Mouse (Mus musculus) limb, embryonic 12.5 days (tissue): ENCODE data around the gene Anpep. TPM values are rescaled to one million over a fixed set of nuclear protein-coding genes. Genes with fewer than 3 reads are reported as not detected.

Experiments
- ATAC-seq: fragments of 200-750 bp; cut with Nextera tagmentation; 2 replicates; pipeline ENCODE4 v1.8.0; 2017; ENCODE audit warnings: low read depth, moderate TSS enrichment; ENCODE audit not compliant: insufficient number of reproducible peaks, insufficient read depth, low FRiP score, low TSS enrichment
- H3K27ac ChIP-seq: fragments of 300-500 bp; sonication (generic); 2 replicates; pipeline ENCODE4 v1.5.1; 2016; ENCODE audit warnings: mild to moderate bottlenecking, moderate library complexity
- H3K27me3 ChIP-seq: fragments of 300-500 bp; sonication (generic); 2 replicates; pipeline ENCODE4 v1.6.1; 2016; ENCODE audit warnings: mild to moderate bottlenecking, moderate library complexity
- H3K36me3 ChIP-seq: fragments of 300-500 bp; sonication (generic); 2 replicates; pipeline ENCODE4 v1.6.1; 2016; ENCODE audit warnings: mild to moderate bottlenecking, moderate library complexity
- H3K4me1 ChIP-seq: fragments of 300-500 bp; sonication (generic); replicated peaks from 2 replicates; pipeline ENCODE4 v1.6.1; 2016
- H3K4me2 ChIP-seq: fragments of 300-500 bp; sonication (generic); 2 replicates; pipeline ENCODE4 v1.6.1; 2016; ENCODE audit warnings: mild to moderate bottlenecking, moderate library complexity
- H3K4me3 ChIP-seq: fragments of 300-500 bp; sonication (generic); replicated peaks from 2 replicates; pipeline ENCODE4 v1.5.1; 2016; ENCODE audit warnings: mild to moderate bottlenecking
- H3K9ac ChIP-seq: fragments of 300-500 bp; sonication (generic); replicated peaks from 2 replicates; pipeline ENCODE4 v1.6.1; 2016; ENCODE audit warnings: mild to moderate bottlenecking, moderate library complexity
- H3K9me3 ChIP-seq: fragments of 300-500 bp; sonication (generic); 2 replicates; pipeline ENCODE4 v1.6.1; 2016; ENCODE audit warnings: mild to moderate bottlenecking, moderate library complexity
- WGBS: fragments of 180-500 bp; shearing (Covaris S2); methylation state at CpG from one replicate; pipeline ENCODE4 v1.1.7; 2016; 5-methylcytosine and 5-hydroxymethylcytosine counted together
- polyA plus RNA-seq: library from polyadenylated mRNA; unstranded; fragments of >200 nt; fragmentation: Nextera tagmentation; extraction: Ambion mirVana; gene quantifications from 2 replicates; pipeline ENCODE4 v1.2.1, GENCODE M21; 2016

The Anpep gene
- 10.6 and 11.9 TPM in 2 replicates for polyA plus RNA-seq

DNA sequence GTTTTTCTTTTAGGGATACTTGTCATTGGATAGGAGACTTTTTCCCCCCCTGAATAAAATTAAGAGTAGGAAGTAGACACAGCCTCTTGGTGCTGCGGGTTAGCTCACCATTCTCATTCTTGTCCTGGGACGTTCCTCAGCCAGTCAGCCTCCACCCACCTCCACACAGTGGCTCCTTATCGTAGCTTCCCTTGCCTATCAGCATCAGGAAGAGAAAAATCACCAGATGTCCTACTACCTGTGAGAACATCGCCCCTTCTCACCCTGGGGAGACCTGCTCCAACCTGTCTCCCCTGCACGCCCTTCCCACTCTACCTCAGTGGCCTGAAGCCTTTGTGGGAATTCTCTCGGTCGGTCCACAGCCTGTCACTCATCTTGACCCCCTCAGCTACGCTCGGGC, at the start of gene Anpep:
Gene Anpep, minus strand, starts transcription at position 249 of the 400 bp plus-strand sequence.
- no peak within 1 kb of the TSS for H3K27ac ChIP-seq
- no peak within 1 kb of the TSS for H3K4me3 ChIP-seq
- 82% methylated on average over 9 of the region's 9 CpGs for WGBS
- H3K4me1 ChIP-seq, result peaks cover 27% of the 10 kb centered on the region
- no peak within 1 kb of the TSS for H3K4me2 ChIP-seq
- no peaks in the 10 kb centered on the region for H3K9me3 ChIP-seq
- H3K9ac ChIP-seq, result no peak within 1 kb of the TSS
- no peaks in the 10 kb centered on the region for H3K36me3 ChIP-seq
- ATAC-seq, result no peak
- H3K27me3 ChIP-seq, result no peaks in the 10 kb centered on the region

DNA sequence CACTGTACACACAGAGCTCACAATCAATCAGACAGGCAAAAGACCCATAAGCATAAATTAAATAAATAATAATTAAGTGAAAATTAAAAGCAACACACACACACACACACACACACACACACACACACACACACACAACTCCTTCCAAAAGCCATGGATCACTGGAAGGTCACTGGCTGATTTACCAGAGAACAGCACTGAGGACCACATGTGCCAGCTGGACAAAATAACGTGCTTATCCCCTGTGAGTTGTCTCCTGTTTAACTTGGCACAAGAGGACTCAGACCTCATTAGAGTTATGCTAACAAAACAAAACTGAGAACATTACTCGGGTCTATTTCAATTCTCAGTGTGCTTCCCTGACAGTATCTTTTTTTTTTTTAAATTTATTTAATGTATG, 46.5 kb upstream of the Anpep start:
- no peak overlapping the region for H3K9ac ChIP-seq
- no peak for ATAC-seq
- 90% methylated on average over 2 of the region's 2 CpGs for WGBS
- peaks cover 67% of the 10 kb centered on the region for H3K36me3 ChIP-seq
- H3K27ac ChIP-seq, result no peak overlapping the region
- H3K4me2 ChIP-seq, result no peak overlapping the region
- no peaks in the 10 kb centered on the region for H3K4me1 ChIP-seq
- no peaks in the 10 kb centered on the region for H3K9me3 ChIP-seq
- H3K4me3 ChIP-seq, result no peak overlapping the region
- no peaks in the 10 kb centered on the region for H3K27me3 ChIP-seq

DNA sequence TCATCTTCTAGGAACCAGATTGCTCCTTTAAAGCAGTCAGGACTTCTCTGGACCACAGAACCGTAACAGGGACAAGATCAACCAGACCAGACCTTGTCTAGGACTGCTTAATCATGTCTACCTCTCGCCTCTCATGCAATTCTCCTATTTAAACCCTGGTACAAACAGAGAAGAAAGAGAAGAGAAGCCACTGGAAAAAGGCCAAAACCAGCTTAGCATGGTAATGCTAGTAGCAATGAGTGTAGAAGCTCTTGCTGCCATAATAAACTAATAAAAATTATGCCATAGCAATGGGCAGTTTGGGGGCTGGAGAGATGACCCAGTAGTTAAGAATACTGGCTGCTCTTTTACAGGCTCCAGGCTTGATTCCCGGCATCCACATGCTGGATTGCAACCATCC, 46.1 kb upstream of the Anpep start:
- no peak overlapping the region for H3K4me2 ChIP-seq
- no peak for ATAC-seq
- H3K4me3 ChIP-seq, result no peak overlapping the region
- H3K27ac ChIP-seq, result no peak overlapping the region
- 90% methylated on average over 3 of the region's 3 CpGs for WGBS
- peaks cover 72% of the 10 kb centered on the region for H3K36me3 ChIP-seq
- H3K9ac ChIP-seq, result no peak overlapping the region
- H3K27me3 ChIP-seq, result no peaks in the 10 kb centered on the region
- no peaks in the 10 kb centered on the region for H3K9me3 ChIP-seq
- no peaks in the 10 kb centered on the region for H3K4me1 ChIP-seq

DNA sequence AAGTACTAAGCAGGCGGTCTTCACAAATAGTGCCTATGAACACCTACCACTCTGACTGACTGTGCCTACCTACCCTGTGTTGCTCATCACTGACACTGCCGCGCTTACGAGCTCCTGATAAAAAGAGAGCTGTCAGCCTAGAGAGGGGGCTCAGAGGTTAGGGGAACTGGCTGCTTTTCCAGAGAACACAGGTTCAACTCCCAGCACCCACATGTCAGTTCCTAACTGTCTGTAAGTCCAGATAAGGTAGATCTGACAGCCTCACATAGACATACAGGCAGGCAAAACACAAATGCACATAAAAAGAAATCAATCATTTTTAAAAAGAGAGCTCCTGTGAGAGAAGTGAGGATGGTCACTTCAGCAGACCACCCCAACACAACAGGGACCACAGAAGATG, 44.3 kb upstream of the Anpep start:
- H3K9ac ChIP-seq, result no peak overlapping the region
- H3K36me3 ChIP-seq, result peaks cover 77% of the 10 kb centered on the region
- ATAC-seq, result no peak
- H3K27me3 ChIP-seq, result no peaks in the 10 kb centered on the region
- no peaks in the 10 kb centered on the region for H3K4me1 ChIP-seq
- no peak overlapping the region for H3K27ac ChIP-seq
- no peaks in the 10 kb centered on the region for H3K9me3 ChIP-seq
- no peak overlapping the region for H3K4me3 ChIP-seq
- 95% methylated on average over 4 of the region's 4 CpGs for WGBS
- H3K4me2 ChIP-seq, result no peak overlapping the region

DNA sequence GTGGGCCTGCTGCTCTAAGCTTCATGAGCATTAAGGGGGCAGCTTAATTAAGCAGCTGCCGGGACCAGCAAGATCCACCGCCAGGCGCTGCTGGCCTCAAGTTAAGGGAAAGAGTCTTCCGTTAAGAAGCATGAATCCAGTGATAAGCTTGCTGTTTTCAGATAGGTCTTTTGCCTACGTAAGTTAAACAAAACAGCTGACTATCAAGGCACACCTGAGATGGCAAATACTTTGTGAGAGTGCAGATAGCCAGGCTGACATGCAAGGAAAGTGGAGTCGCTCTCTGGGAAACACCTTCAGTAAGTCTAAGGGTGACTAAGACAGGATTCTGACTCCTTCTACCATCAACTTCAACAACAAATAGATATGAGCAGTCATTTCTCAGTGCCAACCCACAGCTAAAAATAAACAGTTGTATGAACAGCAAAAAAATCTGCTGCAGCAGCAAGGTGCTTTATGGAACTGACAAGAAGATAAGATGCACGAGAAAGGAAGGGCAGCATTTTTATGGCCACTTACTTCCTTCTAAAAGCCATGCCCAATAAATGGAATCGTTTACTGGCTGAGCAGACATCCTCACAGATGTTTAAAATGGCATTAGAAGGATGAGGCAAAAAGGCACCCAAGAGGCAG, 42.4 kb upstream of the Anpep start:
- no peak overlapping the region for H3K9ac ChIP-seq
- H3K27me3 ChIP-seq, result no peaks in the 10 kb centered on the region
- 75% methylated on average over 8 of the region's 8 CpGs for WGBS
- no peak overlapping the region for H3K4me3 ChIP-seq
- no peak overlapping the region for H3K27ac ChIP-seq
- no peak for ATAC-seq
- H3K4me1 ChIP-seq, result no peaks in the 10 kb centered on the region
- H3K36me3 ChIP-seq, result peaks cover 73% of the 10 kb centered on the region
- H3K4me2 ChIP-seq, result no peak overlapping the region
- no peaks in the 10 kb centered on the region for H3K9me3 ChIP-seq

DNA sequence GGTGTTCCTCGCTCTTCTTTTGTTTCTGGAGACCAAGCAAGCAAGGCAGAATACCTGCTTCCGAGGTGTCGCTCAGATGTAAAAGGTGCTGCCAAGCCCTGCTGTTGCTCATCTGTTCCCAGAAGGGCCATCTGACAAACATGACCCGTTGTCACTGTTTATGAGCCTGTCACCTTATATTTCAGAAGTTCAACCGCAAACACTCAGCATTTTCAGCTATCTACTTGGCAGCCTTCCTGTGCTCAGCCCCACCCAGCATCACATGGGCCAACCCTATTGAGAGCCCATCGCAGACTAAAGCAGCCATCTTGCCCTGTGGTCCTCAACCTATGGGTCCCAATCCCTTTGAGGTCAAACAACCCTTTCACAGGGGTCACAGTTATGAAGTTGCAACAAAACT, 39.9 kb upstream of the Anpep start:
- Histone ChIP-seq H3K4me2 (no peak overlapping the region), H3K4me1 (no peaks in the 10 kb centered on the region), H3K4me3 (no peak overlapping the region), H3K27ac (no peak overlapping the region), H3K9ac (no peak overlapping the region), H3K36me3 (peaks cover 72% of the 10 kb centered on the region), H3K27me3 (no peaks in the 10 kb centered on the region), H3K9me3 (no peaks in the 10 kb centered on the region)
- ATAC-seq, result no peak
- 94% methylated on average over 6 of the region's 6 CpGs for WGBS

DNA sequence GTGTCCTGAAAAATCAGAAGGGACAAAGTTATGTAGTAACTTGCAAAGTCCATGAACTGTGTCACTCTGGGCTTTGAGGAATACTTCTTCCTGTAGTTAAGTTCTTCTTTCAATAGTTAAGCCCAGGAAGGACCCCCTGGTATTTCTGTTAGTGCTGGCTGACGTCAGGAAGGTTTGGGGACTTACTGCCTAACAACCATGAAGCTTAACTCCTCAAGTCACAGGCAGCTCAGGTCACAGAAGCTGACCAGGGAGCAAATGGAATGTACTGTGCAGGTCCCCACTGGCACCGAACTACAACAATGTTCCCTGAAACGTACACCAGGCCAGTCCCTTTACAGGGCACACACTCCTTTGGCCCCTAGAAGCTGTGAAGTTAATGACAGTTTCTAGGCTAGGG, 34.4 kb upstream of the Anpep start:
- Histone ChIP-seq H3K9ac (no peak overlapping the region), H3K27ac (no peak overlapping the region), H3K4me3 (no peak overlapping the region), H3K4me2 (no peak overlapping the region), H3K9me3 (no peaks in the 10 kb centered on the region), H3K36me3 (peaks cover 67% of the 10 kb centered on the region), H3K27me3 (no peaks in the 10 kb centered on the region), H3K4me1 (no peaks in the 10 kb centered on the region)
- WGBS, result 75% methylated on average over 3 of the region's 3 CpGs
- ATAC-seq, result no peak

DNA sequence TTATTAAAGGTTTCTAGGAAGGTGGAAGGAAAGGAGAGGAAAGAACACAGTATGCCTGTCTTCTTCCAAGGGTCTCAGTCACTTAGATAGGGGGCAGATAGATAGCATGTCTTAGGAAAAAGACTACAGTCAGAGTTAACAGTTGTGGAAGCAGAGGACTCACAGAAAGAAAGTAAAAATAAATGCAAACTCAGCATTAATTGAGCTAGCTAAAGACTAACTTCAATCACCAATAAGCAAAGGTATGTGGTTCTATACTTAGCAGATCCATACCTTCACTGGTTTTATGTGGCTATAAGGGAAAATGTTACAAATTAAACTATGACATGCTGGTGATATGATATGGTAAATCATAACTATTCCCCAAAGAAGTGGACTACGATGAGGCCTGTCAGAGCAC, 33.9 kb upstream of the Anpep start:
- Histone ChIP-seq H3K4me2 (no peak overlapping the region), H3K27ac (no peak overlapping the region), H3K4me3 (no peak overlapping the region), H3K9me3 (no peaks in the 10 kb centered on the region), H3K27me3 (no peaks in the 10 kb centered on the region), H3K4me1 (no peaks in the 10 kb centered on the region), H3K9ac (no peak overlapping the region), H3K36me3 (peaks cover 63% of the 10 kb centered on the region)
- no peak for ATAC-seq
- 91% methylated on average over 1 of the region's 1 CpGs for WGBS

DNA sequence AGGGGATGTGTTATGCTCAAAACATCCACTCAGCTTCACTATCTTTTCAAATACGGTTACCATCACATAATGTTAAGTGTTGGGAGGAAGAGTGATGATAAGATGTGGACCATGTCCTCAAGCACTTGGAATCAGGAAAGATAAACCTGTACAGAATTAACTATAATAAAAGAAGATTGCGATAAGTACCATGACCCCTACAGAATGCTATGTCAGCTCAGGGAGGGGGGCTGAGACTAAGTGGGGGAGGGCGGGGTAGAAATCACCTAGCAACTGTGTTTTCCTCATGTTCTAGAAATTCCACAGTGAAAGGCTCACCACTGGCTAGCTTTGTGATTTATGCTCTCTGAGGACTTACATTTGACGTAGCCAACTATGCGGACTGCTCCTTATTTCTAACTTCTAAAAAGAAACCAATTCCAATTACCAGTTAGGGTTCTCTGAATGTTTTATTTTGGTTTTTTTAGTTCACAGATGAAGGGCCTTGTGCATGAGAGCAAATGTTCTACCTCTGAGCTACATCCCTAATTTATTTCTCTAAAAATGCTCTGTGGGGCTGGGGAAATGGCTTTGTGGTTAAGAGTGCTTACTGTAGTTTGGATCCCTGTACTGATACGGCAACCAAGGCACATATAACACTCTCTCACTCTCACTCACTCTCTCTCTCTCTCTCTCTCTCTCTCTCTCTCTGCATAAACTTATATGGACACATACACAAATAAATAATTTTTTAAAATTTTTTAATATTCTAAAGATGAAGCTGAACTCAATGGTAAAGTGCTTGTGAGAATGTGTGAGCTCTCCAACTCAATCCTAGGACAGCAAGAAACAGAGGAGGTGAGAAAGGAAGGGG, 31.9 kb upstream of the Anpep start:
- Histone ChIP-seq H3K9me3 (no peaks in the 10 kb centered on the region), H3K27me3 (no peaks in the 10 kb centered on the region), H3K9ac (no peak overlapping the region), H3K4me1 (no peaks in the 10 kb centered on the region), H3K4me2 (no peak overlapping the region), H3K27ac (no peak overlapping the region), H3K36me3 (peaks cover 57% of the 10 kb centered on the region), H3K4me3 (no peak overlapping the region)
- ATAC-seq, result no peak
- WGBS, result 84% methylated on average over 6 of the region's 6 CpGs

DNA sequence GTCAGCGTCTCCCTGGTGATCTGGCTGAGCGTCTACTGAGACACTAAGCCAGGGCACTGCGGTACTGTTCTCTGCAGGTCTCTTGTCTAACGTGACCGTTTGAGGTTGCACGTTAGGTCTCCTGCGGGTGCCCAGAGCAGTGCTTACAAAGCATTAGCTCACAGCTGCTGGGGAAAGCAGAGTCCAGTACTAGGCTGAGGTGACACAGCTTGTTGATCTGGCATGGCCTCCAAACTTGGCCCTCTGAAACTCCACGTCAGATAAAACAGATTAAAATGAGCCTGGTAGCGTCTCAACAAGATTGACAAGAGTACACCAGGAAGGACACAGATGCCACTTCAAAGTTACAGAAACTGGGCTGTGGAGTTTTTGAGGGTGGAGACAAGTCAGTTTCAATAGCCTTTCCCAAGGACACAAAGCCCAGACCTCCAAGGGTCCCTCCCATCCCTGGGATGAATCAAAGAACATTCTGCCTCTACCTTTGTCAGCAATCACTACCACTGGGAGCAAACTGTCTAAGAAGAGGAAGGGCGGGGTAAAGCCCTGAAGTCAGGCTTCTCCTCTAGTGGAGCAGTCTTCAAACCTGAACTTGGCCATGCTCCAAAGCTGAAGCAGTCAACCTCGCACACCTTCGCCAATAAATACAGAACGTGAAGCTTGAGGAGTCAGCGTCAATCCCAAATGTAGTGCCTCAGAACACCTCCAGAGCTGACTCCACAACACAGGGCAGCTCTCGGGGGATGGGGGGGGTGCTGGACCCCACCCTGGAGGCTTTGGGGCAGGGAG, 29.8 kb upstream of the Anpep start:
- H3K9me3 ChIP-seq, result no peaks in the 10 kb centered on the region
- no peak overlapping the region for H3K4me2 ChIP-seq
- WGBS, result 91% methylated on average over 15 of the region's 15 CpGs
- no peak for ATAC-seq
- H3K4me3 ChIP-seq, result no peak overlapping the region
- no peaks in the 10 kb centered on the region for H3K27me3 ChIP-seq
- H3K27ac ChIP-seq, result no peak overlapping the region
- peaks cover 46% of the 10 kb centered on the region for H3K36me3 ChIP-seq
- no peak overlapping the region for H3K9ac ChIP-seq
- no peaks in the 10 kb centered on the region for H3K4me1 ChIP-seq

DNA sequence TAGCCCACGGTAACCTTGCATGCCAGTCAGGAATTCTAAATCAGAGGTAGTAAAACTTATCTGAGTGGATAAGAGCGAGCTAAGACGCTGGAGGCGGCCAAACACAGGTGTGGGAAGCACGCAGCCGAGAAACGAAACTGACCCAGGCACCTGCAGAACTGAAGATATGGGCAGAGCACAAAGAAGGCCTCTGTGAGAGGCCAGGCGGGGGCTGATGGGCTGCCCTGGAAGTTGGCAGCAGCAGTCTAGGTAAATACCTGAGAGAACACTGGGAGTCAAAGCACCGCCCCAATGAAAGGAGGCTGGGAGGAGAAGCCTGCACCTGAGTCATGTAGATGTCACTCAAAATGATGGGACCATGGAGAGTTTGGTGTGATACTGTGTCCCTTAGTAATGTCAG, 27.7 kb upstream of the Anpep start:
- peaks cover 40% of the 10 kb centered on the region for H3K36me3 ChIP-seq
- no peak for ATAC-seq

More for the DNA sequence above, 27.7 kb upstream of the Anpep start:
- Histone ChIP-seq H3K9me3 (no peaks in the 10 kb centered on the region), H3K27ac (no peak overlapping the region), H3K9ac (no peak overlapping the region), H3K27me3 (no peaks in the 10 kb centered on the region), H3K4me1 (no peaks in the 10 kb centered on the region), H3K4me2 (no peak overlapping the region), H3K4me3 (no peak overlapping the region)
- WGBS, result 94% methylated on average over 9 of the region's 9 CpGs
